Mouse (Mus musculus) adrenal gland, adult 2 months (tissue): ENCODE results near the gene Brd3os. TPM values are rescaled to one million over a fixed set of nuclear protein-coding genes. Genes with fewer than 3 reads are reported as not detected.

Experiments
- DNase-seq: peaks from one replicate; pipeline ENCODE4 v3.0.0; 2021
- long read RNA-seq: library from polyadenylated mRNA; stranded (forward); transcript quantifications from one replicate; pipeline ENCODE4 v2.0.0, GENCODE M21; 2021
- polyA plus RNA-seq: library from polyadenylated mRNA; depleted of rRNA; stranded (reverse); fragments of >200 nt; gene quantifications from 2 replicates; pipeline ENCODE4 v1.2.3, GENCODE M21; 2012; rRNA removed
- total RNA-seq, 2 experiments: library from RNA; stranded (reverse); gene quantifications; 2 replicates each; pipeline ENCODE4 v1.2.3; 2021

Gene Brd3os
- total RNA-seq (10 to 100 TPM in 1 of 2 experiments, 1 to 10 TPM in 1; 6.2 to 17.2 TPM), polyA plus RNA-seq (46.0 and 60.2 TPM in 2 replicates)
- long read RNA-seq, transcript Brd3os-202 (1 exons, 1,898 nt), result major isoform, 12 of 21 reads
- long read RNA-seq, partial matches to known transcripts, result 0 of 21 reads
- long read RNA-seq, other reads (novel, unspliced or antisense), result 9 of 21 reads

DNA sequence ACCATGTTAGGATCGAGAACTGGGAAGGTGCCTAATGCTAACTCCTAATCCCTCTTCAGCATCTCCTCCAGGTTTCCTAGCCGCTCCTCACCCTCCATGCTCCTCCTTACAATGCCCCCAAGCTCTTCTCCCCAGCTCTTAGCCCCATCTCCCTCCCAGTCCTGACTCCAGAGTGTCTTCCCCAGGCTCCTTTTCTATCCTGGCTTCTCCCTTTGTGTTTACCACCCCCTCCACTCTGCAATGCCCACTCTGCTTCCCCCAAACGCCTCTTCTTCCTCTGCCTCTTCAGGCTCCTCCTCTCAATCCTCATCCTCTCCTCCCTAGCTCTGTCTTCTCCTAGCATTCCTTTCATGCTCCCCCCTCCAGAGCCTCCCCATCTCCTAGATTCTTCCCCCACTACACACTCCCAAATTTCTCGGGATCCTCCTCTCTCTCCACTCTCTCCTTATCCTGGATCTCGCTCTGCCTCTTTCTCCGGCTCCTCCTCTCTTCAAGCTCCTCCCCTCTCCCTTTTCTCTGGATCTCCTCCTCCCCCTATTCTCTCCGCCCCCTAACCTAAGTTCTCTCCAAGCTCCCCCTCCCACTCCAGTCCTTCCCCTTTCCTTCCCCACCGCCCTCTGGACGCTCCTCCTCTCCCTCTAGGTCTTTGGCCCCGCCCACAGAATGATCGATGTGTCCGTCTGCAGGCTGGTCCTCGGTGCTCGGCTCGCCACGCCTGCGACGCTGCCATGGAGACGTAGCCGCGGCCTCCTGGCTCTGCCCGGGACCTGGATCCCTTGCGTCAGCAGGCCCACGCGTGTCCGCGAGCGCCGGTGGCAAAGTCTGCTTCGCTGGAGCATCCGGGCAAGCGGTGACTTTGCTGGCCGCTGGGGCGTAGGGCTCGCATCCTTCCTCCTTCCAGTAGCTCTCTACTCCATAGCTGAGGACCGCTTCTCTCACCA lies at the start of gene Brd3os:
Brd3os (plus strand) TSS at position 558 of the 941 bp plus-strand sequence.
- peak; percentile 98 for DNase-seq

DNA sequence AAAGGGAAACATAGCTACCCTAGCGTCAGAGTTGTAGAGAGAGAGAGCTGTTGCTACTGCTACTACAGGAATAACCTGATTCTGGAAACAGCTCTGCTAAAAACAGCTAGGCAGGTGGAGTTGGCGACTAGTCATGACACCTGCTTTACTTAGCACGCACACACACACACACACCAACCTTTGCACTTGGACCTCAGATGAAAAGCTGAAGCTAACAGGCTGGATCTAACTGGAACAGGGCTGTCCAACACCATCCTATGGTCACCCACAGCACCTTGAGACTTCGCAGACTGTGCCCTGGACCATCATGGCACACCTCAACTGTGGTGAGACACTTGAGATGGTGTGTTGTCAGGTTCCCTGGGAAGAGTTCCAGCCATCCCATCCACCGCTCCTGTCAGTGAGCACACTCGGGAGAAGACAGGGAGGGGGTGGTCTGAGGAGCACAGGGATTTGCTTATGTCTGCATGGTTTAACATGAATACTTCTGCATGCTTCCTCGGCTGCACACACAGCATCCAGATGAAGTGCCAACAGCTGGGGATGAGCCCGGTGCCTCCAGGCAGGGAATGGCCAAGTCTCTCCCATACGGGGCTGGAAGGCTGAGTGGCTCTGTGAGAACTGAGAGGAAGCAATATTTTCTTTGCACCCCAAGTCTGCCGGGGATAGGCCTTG lies 47.8 kb upstream of the Brd3os start:
- no peak for DNase-seq

DNA sequence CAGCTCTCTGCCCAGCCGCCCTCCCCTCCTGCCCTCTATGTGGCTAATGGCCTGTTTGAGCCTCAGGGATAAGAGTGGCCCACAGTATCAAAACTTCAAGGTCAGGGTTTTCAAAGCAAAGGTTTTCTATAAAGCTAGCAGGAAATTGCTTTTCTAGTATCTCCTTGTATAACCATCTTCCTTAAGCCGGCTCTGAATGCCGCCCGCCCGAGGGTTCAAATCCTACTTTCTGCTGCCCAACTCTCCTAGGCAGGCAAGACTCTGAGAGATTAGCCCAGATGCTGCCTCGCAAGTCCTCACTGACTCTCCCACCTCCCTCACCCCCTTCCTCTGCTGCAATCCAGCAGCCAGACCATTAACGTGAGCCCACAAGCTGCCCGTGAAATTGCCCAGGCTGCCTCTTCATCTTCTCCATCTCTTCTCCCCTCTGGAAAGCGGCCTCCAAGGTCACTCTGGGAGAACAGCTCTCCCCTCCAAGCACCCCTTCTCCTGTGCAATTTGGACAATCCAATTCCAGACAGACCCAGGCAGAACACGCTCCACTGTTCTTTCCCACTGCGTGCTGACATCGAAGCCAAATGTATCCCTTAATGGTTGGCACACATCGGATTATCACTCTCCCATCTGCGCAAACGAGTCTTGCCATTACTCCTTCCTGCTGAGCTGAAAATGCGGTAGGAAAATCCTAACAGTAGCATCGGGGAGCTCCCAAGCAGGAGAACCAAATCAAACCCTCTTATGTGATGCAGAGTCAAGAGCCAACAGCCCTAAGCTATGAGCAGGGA lies 45.3 kb upstream of the Brd3os start:
- DNase-seq, result no peak

DNA sequence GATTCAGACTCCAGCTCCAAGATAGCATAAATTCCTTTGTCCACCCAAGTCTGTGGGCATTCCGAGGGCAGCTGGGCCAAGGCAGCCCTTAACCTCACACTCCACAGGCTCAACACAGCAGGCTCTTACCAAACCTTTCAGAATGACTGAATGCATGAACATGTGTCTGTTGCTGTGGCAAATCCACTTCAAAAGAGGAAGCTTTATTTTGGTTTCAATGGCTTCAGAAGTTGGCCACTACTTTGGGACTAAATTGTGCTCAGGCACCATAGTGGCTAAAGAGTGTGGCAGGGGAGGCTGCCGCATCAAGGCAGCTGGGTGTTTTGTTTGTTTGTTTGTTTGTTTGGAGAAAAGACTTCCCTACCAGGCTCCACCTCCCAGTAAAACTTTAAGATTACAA lies 42.0 kb upstream of the Brd3os start:
- DNase-seq, result no peak

DNA sequence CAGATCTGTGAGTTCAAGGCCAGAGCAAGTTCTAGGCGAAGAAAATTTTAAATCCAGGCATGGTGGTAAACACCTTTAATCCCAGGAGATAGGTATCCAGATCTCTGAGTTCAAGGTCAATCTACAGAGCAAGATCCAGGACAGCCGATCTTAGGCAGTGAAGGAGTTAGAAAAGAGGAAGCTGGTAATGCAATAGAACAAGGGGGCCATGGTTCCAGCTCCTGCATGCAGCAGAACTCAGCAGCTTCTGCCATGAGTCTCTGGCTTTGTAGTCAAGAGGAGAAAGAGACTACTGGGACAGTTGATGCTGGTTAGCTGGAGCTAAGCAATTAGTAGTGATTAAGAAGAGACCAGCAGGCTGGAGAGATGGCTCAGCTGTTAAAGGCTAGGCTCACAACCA lies 40.6 kb upstream of the Brd3os start:
- DNase-seq, result no peak

DNA sequence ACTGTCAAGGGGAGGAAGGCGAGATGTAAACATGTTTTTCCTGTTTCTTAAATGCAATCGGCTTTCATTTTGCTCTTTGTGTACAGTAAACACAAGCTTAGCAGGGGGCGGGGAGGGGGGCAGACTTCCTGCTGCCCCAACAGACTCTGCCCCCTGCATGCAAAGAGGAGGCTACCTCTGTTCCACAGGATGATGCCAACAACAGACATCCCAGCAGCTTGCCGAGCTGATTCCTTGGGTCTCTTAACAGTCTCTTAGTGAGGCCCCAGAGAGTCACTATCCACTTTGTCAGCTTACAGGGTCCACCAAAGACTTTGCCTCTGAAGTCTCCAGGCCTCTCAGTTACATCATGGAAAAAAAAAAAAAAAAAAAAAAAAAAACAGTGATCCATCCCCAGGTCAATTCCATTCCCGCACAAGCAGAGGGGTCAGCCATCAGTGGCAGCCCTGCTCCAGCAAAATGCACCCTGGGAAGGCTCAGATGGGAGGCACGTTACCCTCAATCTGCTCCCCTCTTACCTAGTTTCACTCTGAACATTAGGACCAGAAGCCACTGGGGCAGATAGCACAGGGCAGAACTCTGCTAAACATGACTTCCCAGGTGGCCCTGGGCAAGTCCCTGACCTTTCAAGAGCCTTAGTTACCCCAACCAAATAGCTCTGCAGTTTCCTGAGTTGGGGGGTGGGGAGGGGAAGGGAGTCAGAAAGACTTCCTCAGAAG lies 37.6 kb upstream of the Brd3os start:
- peak; percentile 77 for DNase-seq

DNA sequence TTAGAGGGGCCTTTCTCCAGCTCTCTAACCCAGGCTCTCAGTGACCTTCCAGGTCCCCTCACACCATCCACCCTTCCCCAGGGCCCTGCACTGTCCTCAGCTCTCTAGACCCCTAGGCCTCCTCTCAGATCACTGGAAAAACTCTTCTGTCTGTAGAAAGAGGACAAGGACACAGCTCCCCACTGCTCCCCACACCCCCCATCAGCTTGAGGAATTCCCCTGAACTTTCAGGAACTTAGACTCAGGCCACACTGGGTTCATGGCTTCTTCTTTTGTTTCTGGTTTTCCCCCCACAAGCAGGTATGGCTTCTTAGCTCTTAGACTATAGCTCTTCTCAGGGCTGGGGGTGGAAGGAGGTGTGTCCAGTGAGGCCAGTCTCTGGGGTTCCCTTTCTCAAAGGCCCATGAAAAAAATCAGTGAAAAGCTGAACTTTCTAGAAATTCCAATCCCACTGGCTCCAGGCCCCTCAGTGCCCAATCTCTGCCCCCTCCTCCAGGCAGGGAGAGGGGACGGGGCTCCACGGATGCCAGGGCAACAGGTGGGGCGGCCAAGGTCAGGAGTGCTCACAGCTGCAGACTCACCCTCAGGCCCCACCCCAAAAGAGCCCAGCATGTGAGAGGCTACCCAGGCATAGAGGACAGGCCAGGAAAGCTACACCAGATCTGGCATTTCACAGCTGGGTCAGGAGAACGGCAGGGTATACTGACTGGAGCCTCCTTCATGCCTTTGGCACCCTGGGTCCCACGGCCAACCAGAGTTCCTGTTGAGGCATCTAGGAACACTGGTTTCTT lies 36.8 kb upstream of the Brd3os start:
- DNase-seq, result peak; percentile 50

DNA sequence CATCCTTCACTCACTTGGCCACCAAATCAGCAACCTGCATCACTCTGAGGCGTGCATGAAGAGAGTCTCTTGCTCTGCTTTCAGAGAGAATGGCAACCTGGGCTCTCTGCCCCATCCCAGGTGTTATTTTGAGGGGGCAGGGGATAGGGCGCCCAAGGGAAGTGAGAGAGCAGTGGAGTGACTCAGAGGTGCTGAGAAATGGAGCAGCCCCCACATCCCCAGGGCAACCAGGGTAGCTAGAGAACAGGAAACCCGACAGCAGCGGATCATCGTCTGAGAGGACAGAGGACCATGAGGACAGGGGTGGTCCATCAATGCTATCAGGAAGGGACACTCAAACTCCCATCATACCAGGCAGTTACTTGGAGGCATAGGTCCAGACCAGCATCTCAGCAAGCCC lies 35.2 kb upstream of the Brd3os start:
- no peak for DNase-seq

GRCm38 (mm10) chr2:27408194-27408593 lies 33.9 kb upstream of the Brd3os start:
- no peak for DNase-seq

GRCm38 (mm10) chr2:27410518-27411140 lies 31.5 kb upstream of the Brd3os start:
- DNase-seq, result no peak

DNA sequence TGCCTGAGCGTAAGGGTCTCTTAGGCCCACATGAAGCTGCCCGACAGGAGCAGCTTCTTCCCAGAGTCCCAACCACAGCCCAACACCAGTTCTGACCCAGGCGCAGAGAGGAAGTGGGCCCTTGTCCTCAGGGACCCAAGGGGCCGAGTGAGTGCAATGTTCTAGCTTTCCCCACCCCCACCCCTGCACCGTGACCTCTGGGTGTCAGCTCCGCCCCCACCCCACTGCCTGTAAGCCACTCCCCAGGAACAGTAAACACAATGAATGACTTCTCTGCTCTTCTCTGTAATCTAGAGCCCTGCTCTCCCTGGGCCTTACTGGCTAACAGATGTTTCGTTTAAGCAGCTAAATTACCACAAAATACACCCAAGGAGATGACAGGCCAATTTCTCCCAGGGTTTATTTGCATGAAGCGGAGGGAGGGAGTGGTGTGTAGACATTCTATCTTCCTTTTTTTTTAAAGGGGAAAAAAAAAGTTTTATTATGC lies 30.4 kb upstream of the Brd3os start:
- DNase-seq, result no peak

GRCm38 (mm10) chr2:27412245-27412800 lies 29.8 kb upstream of the Brd3os start:
- no peak for DNase-seq

DNA sequence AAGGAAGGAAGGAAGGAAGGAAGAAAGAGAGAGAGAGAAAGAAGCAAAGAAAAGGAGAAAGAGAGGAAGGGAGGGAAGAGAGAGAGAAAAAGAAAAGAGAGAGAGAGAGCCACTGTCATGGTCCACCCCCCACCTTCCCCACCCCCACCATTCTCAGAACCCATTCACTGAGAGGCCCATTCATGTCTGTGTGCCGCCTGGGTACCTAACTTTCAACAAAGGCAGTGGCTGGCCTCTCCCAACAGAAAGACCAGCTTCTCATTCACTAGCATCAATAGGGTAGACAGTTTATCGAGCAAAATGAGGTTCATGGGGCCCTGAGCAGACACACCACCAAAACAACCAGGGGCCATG lies 28.6 kb upstream of the Brd3os start:
- DNase-seq, result no peak

DNA sequence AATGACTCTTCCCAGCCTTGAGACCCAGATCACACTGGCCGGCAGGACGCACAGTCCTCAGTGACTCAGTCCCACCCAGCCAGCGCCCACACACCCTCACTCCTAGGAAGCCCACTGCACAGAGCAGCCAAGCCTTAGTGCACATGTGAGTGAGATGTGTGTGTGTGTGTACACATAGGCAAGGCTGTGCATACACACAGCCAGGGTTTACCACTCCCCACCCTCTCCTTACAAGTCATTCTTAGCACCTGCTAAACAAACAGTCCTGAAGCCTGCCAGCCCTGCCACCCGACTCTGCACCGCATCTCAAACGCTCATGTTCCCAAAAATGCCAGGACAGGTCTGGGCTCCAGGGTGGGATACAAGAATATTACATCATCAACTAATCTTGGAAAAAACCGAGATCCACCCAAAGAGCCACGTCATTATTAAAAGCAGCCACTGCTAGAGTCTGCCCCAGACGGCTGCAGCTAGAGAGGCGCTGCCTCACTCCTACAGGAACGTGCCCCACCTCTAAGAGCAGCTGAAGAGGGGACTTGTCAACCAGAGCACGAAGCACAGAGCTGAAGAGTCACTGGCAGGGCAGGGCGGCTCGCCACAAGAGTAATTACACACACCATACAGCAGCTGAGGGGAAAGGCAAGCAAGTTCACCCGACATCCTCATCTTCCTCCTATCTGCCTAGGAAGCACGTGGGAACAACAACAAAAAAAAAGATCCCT lies 28.0 kb upstream of the Brd3os start:
- DNase-seq, result no peak

DNA sequence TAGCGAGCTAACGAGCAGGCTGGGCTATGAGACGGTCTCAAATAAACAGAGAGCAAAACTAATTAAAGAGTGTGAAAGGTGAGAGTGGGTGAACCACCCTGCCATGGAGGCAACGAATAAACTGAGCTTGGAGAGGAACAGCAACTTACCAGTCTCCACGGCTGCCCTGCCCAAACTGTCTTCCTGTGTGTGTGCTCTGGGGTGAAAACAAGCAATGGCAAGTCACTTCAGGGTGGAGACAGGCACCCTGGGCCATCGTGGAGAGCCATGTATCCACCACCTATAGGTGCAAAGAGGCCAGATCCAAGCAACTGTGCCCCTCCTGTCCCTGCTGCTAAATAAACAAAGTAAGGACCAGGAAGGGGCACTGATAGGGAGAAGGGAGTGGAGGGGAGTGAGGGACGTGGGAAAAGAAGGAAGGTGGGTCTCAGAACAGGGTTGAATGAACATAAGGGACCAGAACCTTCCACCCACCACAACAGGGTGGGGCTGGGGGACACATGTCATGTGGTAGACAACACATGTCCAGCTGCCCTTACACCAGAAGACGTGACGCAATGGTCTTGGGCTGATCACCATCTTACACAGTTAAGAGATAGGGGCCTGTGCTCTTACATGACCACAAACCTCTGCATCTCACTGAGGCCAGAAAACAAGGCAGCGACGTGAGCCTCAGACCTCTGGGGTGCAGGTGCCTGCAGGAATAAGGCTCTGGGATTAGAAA lies 26.9 kb upstream of the Brd3os start:
- no peak for DNase-seq

- peak; percentile 47 for DNase-seq
Measured at GRCm38 (mm10) chr2:27416425-27416824, 25.7 kb upstream of the Brd3os start.

DNA sequence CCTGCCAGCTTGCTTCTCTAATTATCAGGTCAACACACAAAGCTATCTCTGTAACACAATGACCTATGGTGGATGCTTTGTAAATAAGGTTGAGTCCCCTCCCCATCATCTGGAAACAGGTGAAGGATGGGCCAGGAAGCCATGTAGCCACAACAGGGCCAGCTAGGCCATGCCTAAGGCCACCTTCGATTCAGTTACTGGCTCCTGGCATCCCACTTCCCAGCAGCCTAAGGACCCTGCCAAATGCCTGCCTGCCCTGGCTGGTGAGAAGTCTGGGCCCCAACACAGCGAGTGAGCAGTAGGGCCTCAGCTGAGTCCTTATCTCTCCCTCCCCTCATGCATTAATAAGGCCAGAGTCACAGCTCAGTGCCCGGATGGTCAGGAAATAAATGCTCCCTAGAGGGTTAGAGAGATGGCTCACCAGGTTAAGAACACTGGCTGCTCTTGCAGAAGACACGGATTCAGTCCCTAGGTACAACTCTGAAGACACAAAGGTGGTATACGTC lies 24.4 kb upstream of the Brd3os start:
- no peak for DNase-seq

- no peak for DNase-seq
Measured at GRCm38 (mm10) chr2:27418577-27419070, 23.5 kb upstream of the Brd3os start.
